Mouse (Mus musculus): Measurements from ENCODE around the gene Myh3. TPM values are rescaled to one million over a fixed set of nuclear protein-coding genes. Genes with fewer than 3 reads are reported as not detected.

Myh3 gene
- polyA plus RNA-seq (2017; shearing (Covaris generic)) = under 1 TPM; 0.12 to 0.57 (median 0.44) TPM

DNA sequence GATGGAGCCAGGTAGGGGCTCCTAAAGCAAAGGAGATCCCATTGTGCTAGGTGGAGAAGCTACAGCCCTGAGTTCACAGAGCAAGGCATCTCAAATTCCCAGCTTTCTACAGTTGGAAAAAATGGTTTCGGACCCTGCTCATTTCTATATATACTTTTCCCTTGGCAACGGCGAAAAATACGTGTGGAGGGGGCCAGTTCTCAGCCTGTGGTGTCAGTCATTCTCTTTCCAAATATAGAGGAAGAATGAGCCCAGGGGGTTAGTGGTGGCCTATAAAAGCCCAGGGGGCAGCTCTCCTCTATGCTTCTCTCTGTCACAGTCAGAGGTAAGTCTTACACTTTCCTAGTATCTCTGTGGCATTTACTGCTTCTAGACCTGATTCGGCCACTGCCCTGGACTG, at the start of gene Myh3:
Myh3 (plus strand) TSS at position 301 of the 400 bp plus-strand sequence.
- no peak for ATAC-seq

DNA sequence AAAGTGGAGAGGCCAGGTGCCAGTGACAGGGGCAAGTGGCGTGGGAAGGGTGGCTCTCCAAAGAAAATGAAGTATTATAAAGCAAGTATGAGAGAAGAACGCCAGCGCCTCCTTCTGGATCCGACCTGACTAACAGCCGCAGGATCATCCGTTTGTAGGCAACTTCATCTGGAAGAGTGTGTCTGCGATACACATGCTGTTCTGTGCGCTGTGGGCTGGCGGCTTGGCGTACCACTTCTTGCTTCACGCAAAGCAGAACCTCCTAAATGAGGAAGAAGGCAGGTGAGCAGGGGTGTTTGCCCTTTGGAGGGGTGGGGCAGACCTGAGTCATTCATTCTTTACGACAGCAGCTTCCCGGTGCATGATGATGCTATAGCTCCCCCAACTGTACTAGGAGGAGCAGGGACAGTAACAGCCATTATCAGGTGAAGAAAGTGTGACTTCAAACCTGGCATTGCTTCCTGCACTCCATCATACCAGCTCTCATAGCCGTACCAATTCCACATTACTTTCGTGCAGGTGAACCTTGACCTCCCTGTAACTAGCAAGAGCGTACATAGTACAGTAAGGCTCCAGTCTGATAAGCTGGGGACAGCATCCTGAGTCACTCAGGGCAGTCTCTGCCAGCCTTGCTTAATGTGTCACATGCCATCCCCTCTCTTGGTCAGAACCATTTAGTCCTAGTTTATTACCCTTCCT, 47.0 kb upstream of the Myh3 start:
- no peak for ATAC-seq

DNA sequence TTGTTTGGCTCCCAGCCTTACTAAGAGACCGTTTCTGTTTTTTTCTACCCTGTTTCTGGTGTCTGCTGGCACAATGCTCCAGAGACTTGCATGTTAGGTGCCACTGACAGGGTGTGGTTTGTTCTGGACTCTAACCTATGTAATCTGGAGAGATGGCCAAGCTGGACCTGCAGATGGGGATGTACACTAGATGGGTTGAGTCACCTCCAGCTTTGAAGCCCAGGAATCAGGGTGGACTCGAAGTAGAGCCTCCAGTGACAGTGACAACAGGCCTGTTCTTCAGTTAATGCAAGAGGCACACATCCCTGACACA, 46.5 kb upstream of the Myh3 start:
- ATAC-seq = no peak

DNA sequence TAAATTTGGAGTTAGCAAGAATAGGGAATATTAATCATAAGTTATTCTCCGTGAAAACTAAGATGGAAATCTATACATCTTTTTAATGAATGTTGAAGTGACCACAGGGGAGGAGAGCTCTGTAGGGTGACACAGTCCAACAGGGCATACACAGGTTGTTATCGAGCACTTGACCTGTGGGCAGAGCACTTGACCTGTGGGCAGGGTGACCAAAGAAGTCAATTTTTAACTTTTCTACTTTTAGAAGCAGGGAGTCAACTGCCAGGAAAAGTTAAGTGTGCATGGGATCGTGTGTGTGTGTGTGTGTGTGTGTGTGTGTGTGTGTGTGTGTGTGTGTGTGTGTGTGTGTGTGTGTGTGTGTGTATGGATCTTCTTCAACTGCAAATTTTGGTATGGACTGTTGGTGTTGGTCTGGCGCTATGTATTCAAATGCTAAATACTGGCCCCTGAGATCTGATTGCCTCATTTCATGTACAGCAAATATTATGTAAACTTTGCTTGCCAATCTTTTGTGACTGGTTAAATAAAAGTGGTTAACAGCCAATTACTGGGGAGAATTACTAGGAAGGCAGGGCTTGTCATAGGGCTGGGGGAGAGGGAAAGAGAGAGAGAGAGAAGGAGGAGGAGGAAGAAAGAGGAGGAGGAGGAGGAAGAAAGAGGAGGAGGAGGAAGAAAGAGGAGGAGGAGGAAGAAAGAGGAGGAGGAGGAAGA, 43.2 kb upstream of the Myh3 start:
- ATAC-seq = no peak

DNA sequence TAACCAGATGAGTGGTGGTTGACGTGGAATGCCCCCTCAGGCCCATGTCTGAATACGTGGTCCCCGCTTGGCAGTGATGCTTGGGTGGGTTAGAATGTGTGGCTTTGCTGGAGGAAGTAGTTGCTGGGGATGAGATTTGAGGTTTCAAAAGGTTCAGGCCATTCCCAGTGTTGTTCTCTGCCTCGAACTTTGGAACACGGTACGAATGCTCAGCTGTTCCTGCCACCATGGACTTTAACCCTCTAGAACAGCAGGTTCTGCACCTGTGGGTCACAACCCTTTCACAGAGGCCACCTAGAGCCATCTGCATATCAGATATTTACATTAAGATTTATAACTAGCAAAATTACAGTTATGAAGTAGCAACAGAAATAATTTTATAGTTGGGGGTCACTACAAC, 41.9 kb upstream of the Myh3 start:
- ATAC-seq = no peak

DNA sequence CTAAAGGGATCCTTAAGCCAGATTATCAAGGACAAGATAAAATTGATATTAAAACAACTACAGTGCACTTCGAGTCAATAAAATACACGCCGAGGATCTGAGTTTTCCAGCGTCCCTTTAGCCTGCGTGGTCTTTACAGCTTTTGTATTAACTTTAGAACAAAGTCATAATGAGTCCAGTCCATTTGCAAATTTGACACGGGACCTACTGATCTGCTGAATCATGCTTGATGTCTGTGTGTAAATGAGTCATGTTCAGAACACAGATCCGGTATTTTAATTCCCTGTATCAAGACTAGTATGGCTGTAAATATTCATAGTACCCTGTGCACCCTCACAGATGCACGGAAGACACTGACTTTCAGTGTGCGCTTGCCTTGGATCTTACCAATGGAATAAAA, 41.2 kb upstream of the Myh3 start:
- ATAC-seq = no peak

DNA sequence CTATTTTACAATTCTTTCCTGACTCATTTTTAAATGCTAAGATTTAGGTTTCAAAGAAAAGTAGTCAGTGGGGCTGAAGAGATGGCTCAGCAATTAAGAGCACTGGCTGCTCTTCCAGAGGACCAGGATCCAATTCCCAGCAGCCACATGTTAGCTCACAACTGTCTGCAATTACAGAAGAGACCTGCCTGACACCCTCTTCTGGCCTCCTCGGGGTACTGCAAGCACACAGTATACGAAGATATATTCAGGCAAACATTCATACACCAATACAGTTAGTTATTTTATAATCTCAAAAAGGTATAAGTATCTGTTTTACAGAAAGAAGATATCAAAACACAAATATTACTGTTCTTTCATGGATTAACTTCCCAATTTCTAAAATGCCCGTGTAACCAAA, 38.3 kb upstream of the Myh3 start:
- no peak for ATAC-seq

DNA sequence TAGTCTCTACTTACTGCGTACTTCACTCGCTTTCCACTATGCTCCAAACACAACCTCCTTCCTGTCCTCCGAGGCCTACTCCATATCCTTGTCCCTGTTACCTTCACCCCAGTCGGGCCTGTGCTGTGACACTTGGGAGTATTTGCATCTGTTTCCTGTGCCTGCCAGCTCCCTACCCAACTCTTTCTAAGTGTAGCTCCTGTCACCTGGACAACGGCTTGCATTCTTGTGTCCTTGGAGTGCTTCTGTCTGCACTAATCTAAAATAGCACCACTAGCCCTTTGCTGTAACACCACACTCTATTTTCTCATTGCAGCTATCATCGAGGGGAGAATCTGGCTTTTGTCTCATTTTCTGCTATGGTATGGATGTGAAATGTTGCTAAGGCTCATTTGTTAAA, 37.6 kb upstream of the Myh3 start:
- no peak for ATAC-seq

DNA sequence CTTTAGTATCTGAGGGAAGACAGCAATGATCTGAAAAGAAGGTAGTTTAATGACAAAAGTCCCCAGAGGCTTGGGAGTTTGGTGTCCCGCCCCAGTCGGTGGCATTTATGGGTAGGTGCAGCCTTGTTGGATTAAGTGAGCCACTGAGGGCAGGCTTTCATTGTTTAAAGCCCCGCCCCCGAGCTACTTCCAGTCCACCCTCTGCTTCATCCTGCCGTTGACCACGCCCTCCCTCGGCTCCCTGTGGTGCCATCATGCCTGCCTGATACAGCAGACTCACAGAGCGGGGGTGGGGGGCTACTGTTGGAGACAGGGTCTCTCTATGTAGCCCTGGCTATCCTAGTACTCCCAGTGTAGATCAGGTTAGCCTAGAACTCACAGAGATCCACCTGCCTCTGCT, 35.1 kb upstream of the Myh3 start:
- no peak for ATAC-seq

DNA sequence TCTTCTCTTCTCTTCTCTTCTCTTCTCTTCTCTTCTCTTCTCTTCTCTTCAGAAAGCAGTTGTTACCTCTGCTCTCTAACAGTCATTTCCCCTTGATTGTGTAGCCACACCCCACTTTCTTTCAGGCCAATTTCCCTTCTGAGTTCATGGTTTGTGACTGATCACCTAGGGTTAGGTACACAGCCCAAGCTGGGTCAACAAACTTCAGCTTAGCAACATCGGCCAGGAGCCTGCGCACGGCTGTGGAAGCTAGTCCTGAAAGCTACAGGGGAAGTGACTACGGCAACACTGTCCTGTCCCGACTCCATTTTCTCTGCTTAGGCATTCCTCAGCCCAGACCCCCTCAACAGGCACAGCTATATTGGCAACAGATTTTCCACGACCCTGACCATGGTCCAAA, 33.1 kb upstream of the Myh3 start:
- no peak for ATAC-seq

DNA sequence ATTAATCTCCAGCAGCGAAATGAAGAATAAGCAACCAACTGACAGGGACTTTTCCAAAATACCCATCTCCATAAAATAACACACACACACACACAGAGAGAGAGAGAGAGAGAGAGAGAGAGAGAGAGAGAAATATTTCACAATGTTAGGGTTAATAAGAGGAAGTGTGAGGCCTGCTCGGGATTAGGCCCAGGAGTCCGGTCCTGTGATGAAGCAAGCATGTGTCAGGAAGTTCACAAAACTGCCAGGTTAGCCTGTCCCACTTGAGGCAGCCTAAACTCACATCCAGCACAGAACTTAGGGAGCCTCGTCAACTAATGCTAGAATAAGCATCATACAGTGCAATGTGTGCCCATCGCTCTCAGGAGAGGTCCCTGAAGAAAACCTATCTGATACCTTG, 30.9 kb upstream of the Myh3 start:
- ATAC-seq = no peak

DNA sequence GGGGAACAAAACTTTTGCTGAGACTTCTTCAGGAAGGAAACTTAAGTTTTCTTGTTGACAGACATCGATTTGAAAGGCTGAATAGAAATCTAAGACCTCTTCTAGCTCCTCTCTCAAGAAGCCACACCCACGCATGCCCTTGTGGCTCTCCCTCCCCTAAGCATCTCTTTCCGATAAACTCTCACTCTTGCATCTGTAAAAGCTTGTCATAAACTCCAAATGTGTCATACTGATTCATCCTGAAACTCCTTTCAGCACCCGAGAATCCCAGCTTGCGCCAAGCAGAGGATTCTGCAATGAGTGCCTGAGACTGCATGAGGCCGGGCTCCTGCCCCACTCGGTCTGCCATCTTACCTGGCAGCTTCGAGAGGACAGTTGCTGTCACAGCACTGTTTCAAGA, 29.6 kb upstream of the Myh3 start:
- ATAC-seq = peak; percentile 36

DNA sequence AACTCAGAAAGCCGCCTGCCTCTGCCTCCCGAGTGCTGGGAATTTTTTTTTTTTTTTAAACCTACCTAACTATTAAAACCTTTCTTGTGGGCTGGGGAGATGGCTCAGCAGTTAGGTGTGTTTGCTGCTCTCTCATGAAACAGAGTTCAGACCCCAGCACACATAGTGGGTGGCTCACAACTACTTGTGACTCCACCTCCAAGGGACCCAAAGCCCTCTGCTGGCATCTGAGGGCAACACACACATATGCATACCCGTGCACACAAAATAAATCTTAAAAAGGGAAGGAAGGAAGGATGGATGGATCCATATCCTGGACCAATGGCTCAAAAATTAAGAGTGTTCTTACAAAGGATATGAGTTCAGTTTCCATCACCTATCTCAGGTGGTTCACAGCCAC, 28.8 kb upstream of the Myh3 start:
- ATAC-seq = no peak

DNA sequence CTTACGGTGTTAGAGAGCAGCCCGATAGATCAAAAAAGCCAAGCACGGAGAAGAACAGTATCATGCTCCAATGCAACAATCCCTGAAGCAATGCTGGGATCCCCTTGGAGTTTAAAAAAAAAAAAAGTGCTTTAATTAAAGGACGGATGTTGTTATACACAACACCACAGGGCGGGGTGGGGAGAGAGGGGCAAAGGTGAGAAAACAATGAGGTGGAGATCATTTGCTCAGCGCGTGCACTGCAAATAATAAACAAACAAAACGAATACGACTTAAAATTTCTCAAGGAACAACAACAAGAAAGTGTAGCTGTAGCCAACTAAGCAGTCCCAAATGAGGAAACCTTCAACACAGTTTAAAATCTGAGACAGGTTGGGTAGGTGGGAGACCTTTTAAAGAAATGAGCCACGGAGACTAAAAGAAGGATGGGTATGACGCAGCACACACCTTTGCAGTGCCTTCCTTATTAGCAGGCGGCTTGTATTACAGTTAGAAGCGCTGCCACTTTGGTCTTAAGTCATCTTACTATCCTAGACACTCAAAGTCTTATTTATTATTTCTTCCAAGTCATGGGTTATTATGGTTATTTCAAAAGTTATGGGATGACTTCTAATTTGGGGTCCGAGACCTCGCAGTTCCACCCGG, 26.3 kb upstream of the Myh3 start:
- peak; percentile 23 for ATAC-seq

DNA sequence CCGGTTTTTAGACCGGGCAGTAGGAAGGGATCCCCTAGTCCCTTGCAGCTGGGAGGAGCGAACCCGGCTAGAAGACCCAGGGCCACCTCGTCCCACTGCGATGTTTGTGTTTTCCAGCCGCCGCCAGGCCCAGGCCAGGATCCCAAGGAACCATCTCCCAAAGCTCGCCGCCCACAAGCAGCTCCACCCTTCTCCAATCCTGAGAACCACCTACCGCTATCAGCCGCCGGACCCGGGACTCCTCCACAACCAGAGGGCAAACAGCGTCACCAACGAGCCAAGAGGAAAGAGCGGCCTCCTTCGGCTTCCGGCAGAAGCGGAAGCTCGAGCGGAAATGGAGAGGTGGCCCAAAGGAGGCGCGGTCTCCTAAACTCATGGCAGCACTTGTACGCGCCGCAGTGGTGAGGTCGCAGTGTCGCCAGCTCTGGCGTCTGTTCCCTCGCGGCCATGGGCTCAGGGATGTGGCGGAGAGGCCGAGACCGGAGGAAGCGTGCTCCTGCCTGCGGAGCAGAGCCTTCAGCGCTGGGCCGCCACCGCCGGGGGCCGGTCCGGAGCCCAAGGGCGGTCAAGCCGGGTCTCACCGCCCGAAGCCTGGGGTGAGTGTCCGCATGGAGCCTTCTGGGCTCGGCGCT, 25.7 kb upstream of the Myh3 start, which contains the start of the genes Adprm and Sco1:
Adprm (minus strand) TSS at position 274 of the 632 bp plus-strand sequence.
Sco1 (plus strand) TSS at position 350 of the 632 bp plus-strand sequence.
- peak; percentile 94 for ATAC-seq

DNA sequence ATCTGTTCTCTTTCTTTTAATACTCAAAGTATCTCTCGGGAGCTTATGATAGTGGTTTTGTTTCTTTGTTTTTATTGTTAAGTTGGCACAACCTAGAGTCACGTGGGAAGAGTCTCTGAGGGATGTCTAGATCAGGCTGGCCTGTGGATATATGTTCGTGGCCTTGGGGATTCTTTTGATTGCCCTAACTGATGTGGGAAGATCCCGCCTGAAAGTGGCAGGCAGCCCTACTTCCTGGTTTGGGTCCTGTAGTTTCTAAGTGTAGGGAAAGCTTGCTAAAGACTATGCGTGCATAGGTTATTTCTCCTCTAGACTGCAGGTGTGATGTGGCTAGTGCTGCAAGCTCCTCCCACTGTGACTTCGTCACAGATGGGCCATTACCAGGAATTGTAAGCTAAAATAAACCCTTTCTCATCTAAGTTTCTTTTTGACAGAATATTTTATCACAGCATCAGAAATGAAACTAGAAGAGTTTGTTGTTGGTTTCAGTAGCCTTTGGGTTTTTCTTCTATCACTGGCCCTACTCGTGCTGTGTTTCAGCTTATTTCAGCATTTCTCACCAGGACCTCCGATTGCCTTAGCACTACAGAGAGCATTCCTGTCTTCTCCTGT, 23.2 kb upstream of the Myh3 start:
- no peak for ATAC-seq

DNA sequence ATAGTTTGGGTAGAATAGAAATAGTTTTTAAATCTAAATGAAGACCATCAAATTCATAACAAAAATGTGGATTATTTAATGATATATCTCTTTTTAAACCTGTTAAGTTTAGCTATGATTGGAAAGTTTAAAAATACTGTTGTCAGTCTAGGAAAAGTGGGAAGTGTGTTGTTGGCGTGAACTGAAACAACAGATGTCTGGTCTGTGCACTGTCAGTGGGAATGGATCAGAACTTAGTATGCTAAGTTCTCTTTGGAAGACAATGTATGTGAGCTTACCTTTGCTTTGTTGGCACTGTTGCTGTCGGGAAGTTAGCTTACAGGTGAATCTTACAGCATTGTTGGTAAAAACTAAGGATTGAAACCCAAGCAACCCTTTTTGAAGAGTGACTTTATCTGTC, 16.8 kb upstream of the Myh3 start:
- ATAC-seq = no peak

DNA sequence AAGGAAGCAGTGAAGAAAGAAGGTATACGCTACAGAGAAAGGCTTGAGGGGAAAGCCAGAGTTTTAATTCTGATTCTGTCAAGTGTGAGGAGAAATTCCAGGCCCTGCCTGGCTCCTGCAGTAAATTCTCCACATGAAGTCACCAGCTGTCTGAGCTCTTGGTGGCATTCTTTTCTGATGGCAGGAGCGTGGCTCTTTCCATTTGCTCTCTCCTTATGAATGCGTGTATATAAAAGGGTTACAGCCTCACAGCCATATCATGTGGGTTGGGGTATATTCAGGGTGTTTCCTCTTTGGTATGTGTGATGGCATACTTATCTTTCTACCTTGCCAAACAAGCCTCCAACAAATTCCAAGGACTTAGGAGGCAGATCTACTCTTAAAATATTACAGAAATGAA, 15.4 kb upstream of the Myh3 start:
- ATAC-seq = no peak

DNA sequence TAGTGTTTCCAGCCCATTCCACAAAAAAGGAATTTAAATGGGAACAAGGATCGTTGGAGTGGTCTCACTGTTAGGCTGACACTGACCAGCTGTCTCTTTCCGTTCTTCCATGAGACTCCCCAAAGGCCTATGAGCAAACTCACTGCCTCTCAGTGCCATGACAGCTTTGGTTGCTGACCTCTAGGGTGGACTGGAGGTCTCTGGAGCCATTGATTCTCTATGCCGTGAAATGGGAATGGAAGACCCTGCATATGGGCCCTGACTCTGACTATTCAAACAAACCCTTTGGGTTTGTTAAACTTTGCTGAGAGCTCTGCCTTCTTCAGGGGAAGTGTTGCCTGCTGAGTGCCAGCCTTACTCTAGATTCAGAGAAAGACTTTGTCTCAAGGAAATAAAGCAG, 10.4 kb upstream of the Myh3 start:
- ATAC-seq = no peak

DNA sequence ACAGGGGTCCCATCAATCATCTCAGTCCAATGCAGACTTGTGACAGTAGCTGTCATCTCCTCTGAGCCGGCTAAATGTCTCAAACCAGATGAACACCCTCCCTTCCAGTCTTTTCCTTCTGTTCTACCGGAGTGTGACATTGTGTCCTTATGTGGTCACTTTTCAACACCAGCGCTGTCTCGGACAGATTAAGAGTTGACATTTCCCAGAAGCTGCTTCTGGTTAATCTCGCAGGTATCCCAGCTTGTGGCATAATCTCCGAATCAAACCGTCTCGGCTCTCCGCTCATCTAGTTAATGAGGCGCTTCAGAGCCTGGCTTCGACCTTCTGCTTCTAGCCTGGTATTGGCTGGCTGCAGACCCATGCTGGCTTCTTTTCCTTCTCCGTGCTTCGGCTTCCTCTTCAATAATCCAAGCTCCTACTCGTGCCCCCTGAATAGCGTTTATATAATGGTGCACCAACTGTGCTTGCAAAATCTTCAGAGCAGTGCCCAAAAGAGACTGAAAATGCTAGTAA, 5.4 kb upstream of the Myh3 start:
- ATAC-seq = no peak

DNA sequence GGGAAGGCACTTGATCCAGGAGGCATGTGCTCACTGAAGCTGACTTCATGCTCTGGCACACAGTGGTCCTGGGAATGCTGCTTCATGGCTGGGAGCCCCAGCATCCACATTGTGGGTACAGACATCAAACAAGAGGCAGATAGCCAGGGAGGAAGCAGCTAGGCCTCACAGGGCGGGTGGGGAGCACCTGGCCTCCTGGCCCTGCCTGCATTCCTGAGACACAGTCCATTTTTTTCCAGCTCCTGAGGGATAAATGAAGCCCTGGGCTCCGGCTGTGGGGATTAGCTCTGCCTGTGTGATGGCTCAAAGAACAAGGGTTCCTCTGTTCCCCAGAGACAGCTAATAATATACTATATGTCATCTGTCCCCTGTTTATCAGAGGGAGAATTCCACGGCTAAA, 3.1 kb upstream of the Myh3 start:
- no peak for ATAC-seq

DNA sequence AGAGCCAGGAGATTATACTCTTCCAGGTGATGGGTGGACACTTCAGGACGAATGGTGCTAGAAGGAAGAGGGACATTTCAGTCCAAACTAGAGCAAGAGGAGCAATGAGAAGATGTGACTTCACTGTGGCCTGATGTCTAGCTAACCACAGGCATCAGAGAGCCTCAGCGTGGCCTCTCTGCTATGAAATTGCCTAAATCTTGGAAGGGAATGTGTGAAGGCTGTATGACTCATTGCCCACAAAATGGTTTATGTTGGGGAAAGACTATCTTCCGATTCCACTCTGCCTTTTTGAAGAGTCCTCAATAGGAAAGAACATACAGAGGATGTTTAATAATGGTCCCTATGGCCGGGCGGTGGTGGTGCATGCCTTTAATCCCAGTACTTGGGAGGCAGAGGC, 1.3 kb upstream of the Myh3 start:
- ATAC-seq = no peak

DNA sequence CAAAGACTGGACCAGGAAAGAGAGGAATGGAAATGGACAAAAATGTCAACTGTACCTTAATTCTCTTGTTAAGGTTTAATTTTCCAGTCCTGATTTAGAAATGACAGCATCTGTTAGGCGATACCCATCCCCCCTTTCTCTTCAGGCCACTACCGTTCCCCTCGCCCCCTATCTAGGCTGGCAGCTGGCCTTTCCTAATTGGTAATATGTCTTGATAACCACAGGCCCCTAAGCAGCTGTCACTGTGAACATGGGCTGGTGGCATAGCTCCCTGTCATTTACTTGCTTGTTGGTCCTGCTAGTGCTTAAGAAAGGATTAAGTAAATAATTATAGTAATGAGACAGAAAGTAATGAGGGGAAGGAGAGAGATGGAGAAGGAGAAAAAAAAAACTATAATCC, 665 bp upstream of the Myh3 start:
- no peak for ATAC-seq
